Mouse (Mus musculus) thymus, postnatal 4 days (tissue): ENCODE data around the gene Zfp454.

Experiments used
- DNase-seq: peaks from one replicate; pipeline ENCODE4 v3.0.0; 2021

Gene Zfp454

GRCm38 (mm10) chr11:50841023-50841735 is 46.3 kb downstream of the Zfp454 start, which contains the start of gene Zfp879:
Gene Zfp879 (minus strand): TSS chr11:50841552.
- DNase-seq: peak; percentile 94

DNA sequence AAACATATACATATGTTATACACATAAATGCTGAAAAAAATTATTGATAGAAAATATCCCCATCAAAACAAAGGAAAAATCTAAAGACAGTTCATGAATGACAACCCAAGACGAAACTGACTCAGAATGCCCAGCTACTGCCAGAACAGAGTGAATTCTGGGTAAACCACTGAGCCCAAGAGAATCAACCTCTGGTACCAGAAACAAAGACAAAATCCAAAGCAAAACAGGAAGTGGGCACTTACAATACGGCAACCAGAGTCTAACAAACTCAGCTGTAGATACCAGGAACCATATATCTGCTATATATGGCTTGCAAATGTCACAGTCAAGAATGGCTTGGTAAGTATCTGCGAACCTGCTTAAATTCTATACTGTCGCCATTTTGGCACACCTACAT is 51.7 kb downstream of the Zfp454 start:
- peak; percentile 13 for DNase-seq

GRCm38 (mm10) chr11:50827010-50827953 is 60.2 kb downstream of the Zfp454 start, which contains the start of gene Zfp354c:
Gene Zfp354c (minus strand): TSS chr11:50827724.
- peak; percentile 89 for DNase-seq

GRCm38 (mm10) chr11:50826214-50826613 is 61.2 kb downstream of the Zfp454 start:
- DNase-seq: no peak
